In the genomic region with DNA sequence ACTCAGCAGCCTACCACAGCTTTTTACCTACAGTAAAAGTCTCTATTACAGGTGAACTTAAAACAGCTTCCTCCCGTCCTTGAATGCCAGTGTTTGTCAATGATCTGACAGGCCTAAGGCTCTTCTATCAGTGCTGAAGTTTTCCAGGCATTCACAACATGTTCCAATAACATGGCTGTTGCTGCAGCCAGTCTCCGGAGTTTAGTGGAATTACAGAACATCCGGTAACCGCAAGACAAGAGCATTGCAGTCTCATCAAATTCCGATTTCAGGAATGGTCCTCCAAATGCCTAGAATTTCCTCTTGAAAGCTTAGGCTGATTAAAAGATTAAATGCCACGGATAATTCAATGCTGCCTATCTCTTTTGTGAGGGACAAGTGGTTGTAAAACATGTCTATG, we compare ENCODE assay signal across 21 mouse cellular contexts.
A peak's percentile ranks its signal among the peaks of the same experiment; 100 is the strongest.
DNase-seq lines count a peak whose midpoint lies in the region; ATAC-seq and TF ChIP-seq lines count a peak whose summit lies in the region.
"Had no signal": no experiment of that assay in that cellular context is flagged by ENCODE, and none has a peak within 500 bp of the region (broad histone marks: within the 10 kb centered on the region; RNA-seq: fewer than 3 reads in every experiment).

No protein-coding gene starts in this region.

- H3K4me3 ChIP-seq in heart, embryonic 13.5 days, result no peak overlapping the region
- H3K4me3 ChIP-seq in intestine, embryonic 16.5 days (ENCODE audit: low read length), result no peak overlapping the region
- H3K4me3 ChIP-seq in intestine, postnatal 0 days (ENCODE audit: low read depth, low read length), result no peak overlapping the region
- no peak overlapping the region for H3K4me3 ChIP-seq in midbrain, embryonic 14.5 days (replicated peaks; ENCODE audit: low read depth, low read length)
- no peak overlapping the region for H3K4me3 ChIP-seq in left cerebral cortex, adult 2 months
- H3K4me3 ChIP-seq: embryonic facial prominence, embryonic 12.5 days; limb, embryonic 10.5 days; liver, embryonic 15.5 days; lung, embryonic 15.5 days; megakaryocyte, embryonic 14.5 days had no signal

- WGBS in heart, embryonic 13.5 days, result 48% methylated on average over 6 of the region's 6 CpGs
- 39% methylated on average over 6 of the region's 6 CpGs for WGBS in intestine, embryonic 16.5 days
- 42% methylated on average over 6 of the region's 6 CpGs for WGBS in intestine, postnatal 0 days
- WGBS in midbrain, embryonic 14.5 days, result 13% methylated on average over 6 of the region's 6 CpGs

- intact Hi-C loops in left cerebral cortex, adult 2 months (cut with DNase I), result loop anchor here (5.0 kb wide), 1 partner anchor 189 kb away; the partner anchor contains the start of gene Sorcs1

- H3K4me1 ChIP-seq in heart, embryonic 13.5 days, result no peaks in the 10 kb centered on the region
- H3K4me1 ChIP-seq in intestine, embryonic 16.5 days (ENCODE audit: control insufficient read depth, insufficient read depth, low read length), result 0 out of 2 replicates have a peak, but pooled peaks cover 2% of the 10 kb centered on the region
- H3K4me1 ChIP-seq in intestine, postnatal 0 days (replicated peaks; ENCODE audit: control insufficient read depth, insufficient read depth, low read length), result no peaks in the 10 kb centered on the region
- H3K4me1 ChIP-seq in midbrain, embryonic 14.5 days (ENCODE audit: control insufficient read depth, insufficient read depth, low read length), result peaks cover 22% of the 10 kb centered on the region; the same call in 1 of the 2 replicates
- H3K4me1 ChIP-seq: embryonic facial prominence, embryonic 12.5 days; liver, embryonic 15.5 days; lung, embryonic 15.5 days; megakaryocyte, embryonic 14.5 days had no signal

- H3K9me3 ChIP-seq in heart, embryonic 13.5 days, result no peaks in the 10 kb centered on the region
- H3K9me3 ChIP-seq in intestine, embryonic 16.5 days (ENCODE audit: control insufficient read depth, low read length), result no peaks in the 10 kb centered on the region
- no peaks in the 10 kb centered on the region for H3K9me3 ChIP-seq in intestine, postnatal 0 days (ENCODE audit: control insufficient read depth)
- no peaks in the 10 kb centered on the region for H3K9me3 ChIP-seq in midbrain, embryonic 14.5 days (ENCODE audit: control insufficient read depth, low read length)
- H3K9me3 ChIP-seq: embryonic facial prominence, embryonic 12.5 days; forebrain, embryonic 12.5 days; heart, embryonic 12.5 days; limb, embryonic 10.5 days; liver, embryonic 15.5 days; lung, embryonic 15.5 days had no signal

- ATAC-seq in heart, embryonic 13.5 days (ENCODE audit: extremely low read depth, insufficient number of reproducible peaks, low FRiP score, low TSS enrichment), result no peak
- ATAC-seq in intestine, embryonic 16.5 days, result no peak
- no peak for ATAC-seq in intestine, postnatal 0 days
- ATAC-seq in midbrain, embryonic 14.5 days (ENCODE audit: low FRiP score, low TSS enrichment), result no peak
- ATAC-seq: CD4-positive, CD25-positive, alpha-beta regulatory T cell, adult 4 months had no signal

- no peak overlapping the region for H3K9ac ChIP-seq in heart, embryonic 13.5 days
- H3K9ac ChIP-seq in intestine, embryonic 16.5 days (ENCODE audit: low read depth, low read length), result no peak overlapping the region
- no peak overlapping the region for H3K9ac ChIP-seq in intestine, postnatal 0 days (ENCODE audit: low read depth, low read length)
- H3K9ac ChIP-seq in midbrain, embryonic 14.5 days (replicated peaks; ENCODE audit: low read length), result no peak overlapping the region
- H3K9ac ChIP-seq: embryonic facial prominence, embryonic 12.5 days; forebrain, embryonic 12.5 days; heart, embryonic 12.5 days; liver, embryonic 15.5 days; lung, embryonic 15.5 days had no signal

- no peak for DNase-seq in heart, adult 11 months
- peak; percentile 35 for DNase-seq in midbrain, embryonic 14.5 days
- DNase-seq in left cerebral cortex, adult 2 months (ENCODE audit: extremely low spot score in 1 of 2, low spot score in 2 of 2), result no peak
- no peak for DNase-seq in embryo, embryonic 10 days (ENCODE audit: low spot score)
- DNase-seq: adrenal gland, postnatal 36 days; cerebellum, adult 11-12 months; kidney, adult 9 months; kidney, postnatal 14 days; liver had no signal

- no peaks in the 10 kb centered on the region for H3K27me3 ChIP-seq in heart, embryonic 13.5 days (replicated peaks)
- H3K27me3 ChIP-seq in intestine, embryonic 16.5 days (replicated peaks; ENCODE audit: control insufficient read depth, insufficient read depth, low read length), result no peaks in the 10 kb centered on the region
- H3K27me3 ChIP-seq in intestine, postnatal 0 days (replicated peaks; ENCODE audit: control insufficient read depth, insufficient read depth, low read length), result no peaks in the 10 kb centered on the region
- no peaks in the 10 kb centered on the region for H3K27me3 ChIP-seq in midbrain, embryonic 14.5 days (ENCODE audit: control insufficient read depth, insufficient read depth, low read length)
- H3K27me3 ChIP-seq: embryonic facial prominence, embryonic 12.5 days; forebrain, embryonic 12.5 days; heart, embryonic 12.5 days; liver, embryonic 15.5 days; lung, embryonic 15.5 days; megakaryocyte, embryonic 14.5 days had no signal

- no peak for TF ChIP-seq CTCF in intestine, postnatal 0 days (IDR thresholded peaks at IDR 0.05; ENCODE audit: low read depth)
- no peak for TF ChIP-seq CTCF in left cerebral cortex, adult 2 months (IDR thresholded peaks at IDR 0.05)

- H3K27ac ChIP-seq in heart, embryonic 13.5 days (replicated peaks), result no peak overlapping the region
- no peak overlapping the region for H3K27ac ChIP-seq in intestine, embryonic 16.5 days (ENCODE audit: low read length)
- no peak overlapping the region for H3K27ac ChIP-seq in intestine, postnatal 0 days (ENCODE audit: low read depth, low read length)
- H3K27ac ChIP-seq in midbrain, embryonic 14.5 days (replicated peaks; ENCODE audit: low read depth, low read length), result no peak overlapping the region
- H3K27ac ChIP-seq in left cerebral cortex, adult 2 months, result no peak overlapping the region
- H3K27ac ChIP-seq: embryonic facial prominence, embryonic 12.5 days; limb, embryonic 10.5 days; liver, embryonic 15.5 days; lung, embryonic 15.5 days; stomach, postnatal 0 days had no signal

- no peaks in the 10 kb centered on the region for H3K36me3 ChIP-seq in heart, embryonic 13.5 days
- no peaks in the 10 kb centered on the region for H3K36me3 ChIP-seq in intestine, embryonic 16.5 days (ENCODE audit: control insufficient read depth, insufficient read depth, low read length)
- no peaks in the 10 kb centered on the region for H3K36me3 ChIP-seq in intestine, postnatal 0 days (ENCODE audit: control insufficient read depth, insufficient read depth)
- H3K36me3 ChIP-seq in midbrain, embryonic 14.5 days (ENCODE audit: control insufficient read depth, insufficient read depth, low read length), result no peaks in the 10 kb centered on the region
- H3K36me3 ChIP-seq: embryonic facial prominence, embryonic 12.5 days; forebrain, embryonic 12.5 days; heart, embryonic 12.5 days; limb, embryonic 10.5 days; liver, embryonic 15.5 days; lung, embryonic 15.5 days had no signal

- H3K4me2 ChIP-seq in heart, embryonic 13.5 days, result peak overlapping the region; percentile 49; the same call in 1 of the 2 replicates
- 0 out of 2 replicates have a peak overlapping the region, but pooled peaks have one; percentile 9 for H3K4me2 ChIP-seq in intestine, embryonic 16.5 days (ENCODE audit: low read depth, low read length)
- no peak overlapping the region for H3K4me2 ChIP-seq in intestine, postnatal 0 days (replicated peaks; ENCODE audit: low read depth)
- peak overlapping the region; percentile 41; the same call in 1 of the 2 replicates for H3K4me2 ChIP-seq in midbrain, embryonic 14.5 days (ENCODE audit: low read length)
- H3K4me2 ChIP-seq: embryonic facial prominence, embryonic 12.5 days; liver, embryonic 15.5 days; lung, embryonic 15.5 days had no signal
